Mouse (Mus musculus) testis, adult 10 weeks (tissue): ENCODE data around the gene Tsn. TPM values are rescaled to one million over a fixed set of nuclear protein-coding genes. Genes with fewer than 3 reads are reported as not detected.

Source experiments
- polyA plus RNA-seq: library from polyadenylated mRNA; stranded (reverse); fragments of 350-450 nt; fragmentation: Illumina TruSeq; extraction: RNeasy Lipid Tissue Mini Kit (QIAGEN cat#74804); gene quantifications from one replicate; pipeline ENCODE4 v1.2.3, GENCODE M21; 2014; ENCODE audit warnings: low read depth, low replicate concordance

Gene Tsn
- polyA plus RNA-seq, result 56.3 TPM

DNA sequence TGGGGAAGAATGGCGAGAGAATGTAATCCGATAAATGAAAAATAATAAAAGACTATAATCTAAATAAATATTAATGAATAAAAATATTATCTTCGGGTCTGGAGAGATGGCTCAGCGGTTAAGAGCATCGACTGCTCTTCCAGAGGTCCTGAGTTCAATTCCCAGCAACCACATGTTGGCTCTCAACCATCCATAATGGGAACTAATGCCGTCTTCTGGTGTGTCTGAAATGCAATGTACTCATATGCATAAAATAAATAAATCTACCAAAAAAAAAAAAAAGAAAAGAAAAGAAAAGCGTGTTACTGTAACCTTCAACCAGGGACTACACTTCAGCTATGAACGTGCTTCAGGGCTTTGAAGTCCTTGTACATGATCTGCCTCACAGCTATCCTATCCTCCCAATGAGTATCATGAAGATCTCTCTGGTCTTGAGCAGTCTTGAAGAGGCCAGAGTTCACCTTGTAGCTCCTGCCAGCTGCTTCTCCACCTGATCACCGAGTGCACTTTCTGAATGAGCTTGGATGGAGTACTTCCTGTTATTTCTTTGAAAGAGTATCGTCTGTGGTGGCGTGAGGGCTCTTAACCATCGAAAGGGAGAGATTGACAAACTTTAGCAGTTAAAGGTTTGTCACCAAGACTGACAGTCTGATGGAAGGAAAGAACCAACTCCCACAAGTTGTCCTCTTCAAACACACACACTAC, at the start of gene Tsn:
Tsn (minus strand) TSS at position 118 of the 705 bp plus-strand sequence.

DNA sequence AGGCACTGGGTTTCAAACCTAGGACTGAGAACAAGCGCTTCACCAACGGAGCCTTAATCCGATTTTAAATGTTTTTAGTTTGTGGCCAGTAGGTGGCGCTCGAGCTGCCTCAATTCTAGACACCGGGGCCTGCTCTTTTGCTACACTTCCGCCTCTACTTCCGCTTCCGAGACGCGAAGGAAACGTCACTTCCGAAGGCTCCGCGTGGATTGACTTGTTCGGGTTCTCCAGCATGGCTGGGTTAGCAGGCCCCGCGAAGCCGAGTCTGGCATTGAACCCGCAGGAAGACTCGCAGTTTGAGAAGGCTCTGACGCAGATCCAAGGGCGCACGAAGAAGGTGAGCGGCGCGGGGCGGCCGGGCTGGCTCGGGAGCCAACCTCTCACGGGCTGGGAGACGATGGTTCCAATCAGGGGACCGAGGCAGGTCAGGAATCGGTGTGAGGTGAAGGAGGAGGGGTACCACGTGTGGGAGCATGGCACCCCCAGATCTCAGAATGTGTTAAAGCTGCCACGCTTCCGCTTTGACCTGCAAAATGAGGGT, 10.2 kb upstream of the Tsn start, which contains the start of gene Nifk:
Nifk (plus strand) TSS at position 179 of the 541 bp plus-strand sequence.

Other genes starting within 250 kb of the Tsn start
- not detected for gene Gm29106, start 135.2 kb downstream of the Tsn start, polyA plus RNA-seq
- 45.4 TPM for gene Nifk, start 10.1 kb upstream of the Tsn start, polyA plus RNA-seq
- 69.1 TPM for gene Clasp1, start 77.3 kb upstream of the Tsn start, polyA plus RNA-seq